Mouse (Mus musculus) liver, postnatal 0 days (tissue): ENCODE data around the gene Gm8947.
"Not testable (repeated sequence)": the region's sequence is repeated elsewhere in the genome, so short reads cannot be mapped to it uniquely, and the experiment has no call there.

Experiments used
- CTCF ChIP-seq: sonication (generic); IDR thresholded peaks from 2 replicates; pipeline ENCODE4 v1.5.1; 2016; ENCODE audit warnings: antibody characterized with exemption, low read depth
- EP300 ChIP-seq: IDR thresholded peaks from 2 replicates; pipeline ENCODE4 v1.6.1; 2016; ENCODE audit warnings: antibody characterized with exemption, low read depth, mild to moderate bottlenecking

GRCm38 (mm10) chr1:151192075-151192474, at the start of gene Gm8947:
- TF ChIP-seq EP300, CTCF: not testable (repeated sequence)
